Mouse (Mus musculus): Measurements from ENCODE around the gene Insm1. TPM values are rescaled to one million over a fixed set of nuclear protein-coding genes. Genes with fewer than 3 reads are reported as not detected.

Gene Insm1
- total and polyA plus RNA-seq, 2 experiments from 2014 or later, result not detected

- 3% methylated on average over 9 of the region's 9 CpGs for WGBS
Observed at GRCm38 (mm10) chr2:146226484-146226883, 4.8 kb downstream of the Insm1 start.

GRCm38 (mm10) chr2:146227646-146228045, 5.9 kb downstream of the Insm1 start:
- Histone ChIP-seq H3K4me1 (ENCODE audit: control insufficient read depth, insufficient read depth) (peaks cover 9% of the 10 kb centered on the region; the same call in 1 of the 2 replicates), H3K9me3 (replicated peaks; ENCODE audit: control insufficient read depth, low read length) (no peaks in the 10 kb centered on the region), H3K9ac (replicated peaks; ENCODE audit: low read depth, low read length) (no peak overlapping the region), H3K36me3 (replicated peaks; ENCODE audit: control insufficient read depth, insufficient read depth, low read length) (no peaks in the 10 kb centered on the region), H3K27me3 (ENCODE audit: control insufficient read depth, insufficient read depth, low read length) (peaks cover 66% of the 10 kb centered on the region), H3K27ac (ENCODE audit: low read depth) (no peak overlapping the region), H3K4me2 (ENCODE audit: low read depth, low read length) (no peak overlapping the region), H3K4me3 (ENCODE audit: low read depth, low read length) (no peak overlapping the region)
- 56% methylated on average over 3 of the region's 3 CpGs for WGBS
- DNase-seq (ENCODE audit: low spot score), result no peak
- no peak for TF ChIP-seq EP300 (IDR thresholded peaks at IDR 0.05; ENCODE audit: low read depth)
- TF ChIP-seq CTCF (IDR thresholded peaks at IDR 0.05; ENCODE audit: low read depth), result no peak
- no peak for ATAC-seq (ENCODE audit: insufficient read depth, low read depth)

More at GRCm38 (mm10) chr2:146226484-146226883, 4.8 kb downstream of the Insm1 start:
- DNase-seq (ENCODE audit: low spot score) (peak; percentile 41), ATAC-seq (ENCODE audit: insufficient read depth, low read depth) (peak; percentile 55; the same call in 1 of the 2 replicates)
- Histone ChIP-seq H3K9me3 (replicated peaks; ENCODE audit: control insufficient read depth, low read length) (no peaks in the 10 kb centered on the region), H3K4me2 (ENCODE audit: low read depth, low read length) (no peak overlapping the region), H3K4me3 (ENCODE audit: low read depth, low read length) (no peak overlapping the region), H3K4me1 (ENCODE audit: control insufficient read depth, insufficient read depth) (peaks cover 20% of the 10 kb centered on the region), H3K27me3 (ENCODE audit: control insufficient read depth, insufficient read depth, low read length) (peaks cover 76% of the 10 kb centered on the region), H3K27ac (ENCODE audit: low read depth) (no peak overlapping the region), H3K36me3 (replicated peaks; ENCODE audit: control insufficient read depth, insufficient read depth, low read length) (no peaks in the 10 kb centered on the region), H3K9ac (replicated peaks; ENCODE audit: low read depth, low read length) (no peak overlapping the region)
- TF ChIP-seq EP300 (IDR thresholded peaks at IDR 0.05; ENCODE audit: low read depth), result no peak
- no peak for TF ChIP-seq CTCF (IDR thresholded peaks at IDR 0.05; ENCODE audit: low read depth)

- Histone ChIP-seq H3K9ac (replicated peaks; ENCODE audit: low read depth, low read length) (no peak overlapping the region), H3K36me3 (replicated peaks; ENCODE audit: control insufficient read depth, insufficient read depth, low read length) (no peaks in the 10 kb centered on the region), H3K4me2 (ENCODE audit: low read depth, low read length) (no peak overlapping the region), H3K9me3 (replicated peaks; ENCODE audit: control insufficient read depth, low read length) (no peaks in the 10 kb centered on the region), H3K4me1 (ENCODE audit: control insufficient read depth, insufficient read depth) (0 out of 2 replicates have a peak, but pooled peaks cover under 1% of the 10 kb centered on the region), H3K27me3 (ENCODE audit: control insufficient read depth, insufficient read depth, low read length) (peaks cover 58% of the 10 kb centered on the region), H3K27ac (ENCODE audit: low read depth) (no peak overlapping the region), H3K4me3 (ENCODE audit: low read depth, low read length) (no peak overlapping the region)
- WGBS, result 70% methylated on average over 2 of the region's 2 CpGs
- no peak for DNase-seq (ENCODE audit: low spot score)
- no peak for ATAC-seq (ENCODE audit: insufficient read depth, low read depth)
- TF ChIP-seq EP300 (IDR thresholded peaks at IDR 0.05; ENCODE audit: low read depth), result no peak
- TF ChIP-seq CTCF (IDR thresholded peaks at IDR 0.05; ENCODE audit: low read depth), result no peak
Observed at GRCm38 (mm10) chr2:146228435-146228834, 6.7 kb downstream of the Insm1 start.

GRCm38 (mm10) chr2:146231485-146231884, 9.8 kb downstream of the Insm1 start:
- TF ChIP-seq CTCF (IDR thresholded peaks at IDR 0.05; ENCODE audit: low read depth) (no peak), EP300 (IDR thresholded peaks at IDR 0.05; ENCODE audit: low read depth) (no peak)
- WGBS, result 82% methylated on average over 2 of the region's 2 CpGs
- no peaks in the 10 kb centered on the region for H3K9me3 ChIP-seq (replicated peaks; ENCODE audit: control insufficient read depth, low read length)

GRCm38 (mm10) chr2:146239196-146239747, 17.6 kb downstream of the Insm1 start:
- H3K36me3 ChIP-seq (replicated peaks; ENCODE audit: control insufficient read depth, insufficient read depth, low read length), result peaks cover 10% of the 10 kb centered on the region
- no peaks in the 10 kb centered on the region for H3K27me3 ChIP-seq (ENCODE audit: control insufficient read depth, insufficient read depth, low read length)
- no peak overlapping the region for H3K27ac ChIP-seq (ENCODE audit: low read depth)
- H3K4me3 ChIP-seq (ENCODE audit: low read depth, low read length), result no peak overlapping the region
- H3K4me1 ChIP-seq (ENCODE audit: control insufficient read depth, insufficient read depth), result no peaks in the 10 kb centered on the region
- no peak for DNase-seq (ENCODE audit: low spot score)
- ATAC-seq (ENCODE audit: insufficient read depth, low read depth), result no peak
- no peak overlapping the region for H3K4me2 ChIP-seq (ENCODE audit: low read depth, low read length)
- TF ChIP-seq CTCF (IDR thresholded peaks at IDR 0.05; ENCODE audit: low read depth) (no peak), EP300 (IDR thresholded peaks at IDR 0.05; ENCODE audit: low read depth) (no peak)
- no peak overlapping the region for H3K9ac ChIP-seq (replicated peaks; ENCODE audit: low read depth, low read length)
- WGBS, result 88% methylated on average over 4 of the region's 4 CpGs
- H3K9me3 ChIP-seq (replicated peaks; ENCODE audit: control insufficient read depth, low read length), result no peaks in the 10 kb centered on the region

More at GRCm38 (mm10) chr2:146231485-146231884, 9.8 kb downstream of the Insm1 start:
- Histone ChIP-seq H3K4me3 (ENCODE audit: low read depth, low read length) (no peak overlapping the region), H3K36me3 (replicated peaks; ENCODE audit: control insufficient read depth, insufficient read depth, low read length) (no peaks in the 10 kb centered on the region), H3K27ac (ENCODE audit: low read depth) (no peak overlapping the region), H3K9ac (replicated peaks; ENCODE audit: low read depth, low read length) (no peak overlapping the region), H3K4me2 (ENCODE audit: low read depth, low read length) (no peak overlapping the region), H3K27me3 (ENCODE audit: control insufficient read depth, insufficient read depth, low read length) (peaks cover 27% of the 10 kb centered on the region), H3K4me1 (ENCODE audit: control insufficient read depth, insufficient read depth) (no peaks in the 10 kb centered on the region)
- DNase-seq (ENCODE audit: low spot score), result no peak
- ATAC-seq (ENCODE audit: insufficient read depth, low read depth), result no peak

GRCm38 (mm10) chr2:146244049-146244448, 22.3 kb downstream of the Insm1 start:
- 87% methylated on average over 2 of the region's 2 CpGs for WGBS
- TF ChIP-seq EP300 (IDR thresholded peaks at IDR 0.05; ENCODE audit: low read depth) (no peak), CTCF (IDR thresholded peaks at IDR 0.05; ENCODE audit: low read depth) (no peak)

More at GRCm38 (mm10) chr2:146244049-146244448, 22.3 kb downstream of the Insm1 start:
- Histone ChIP-seq H3K4me2 (ENCODE audit: low read depth, low read length) (no peak overlapping the region), H3K27me3 (ENCODE audit: control insufficient read depth, insufficient read depth, low read length) (no peaks in the 10 kb centered on the region), H3K4me1 (ENCODE audit: control insufficient read depth, insufficient read depth) (0 out of 2 replicates have a peak, but pooled peaks cover 3% of the 10 kb centered on the region), H3K9me3 (replicated peaks; ENCODE audit: control insufficient read depth, low read length) (no peaks in the 10 kb centered on the region), H3K27ac (ENCODE audit: low read depth) (no peak overlapping the region), H3K9ac (replicated peaks; ENCODE audit: low read depth, low read length) (no peak overlapping the region), H3K4me3 (ENCODE audit: low read depth, low read length) (no peak overlapping the region), H3K36me3 (replicated peaks; ENCODE audit: control insufficient read depth, insufficient read depth, low read length) (peaks cover 30% of the 10 kb centered on the region)
- ATAC-seq (ENCODE audit: insufficient read depth, low read depth) (no peak), DNase-seq (ENCODE audit: low spot score) (no peak)

All from heart, postnatal 0 days (tissue).